Mouse (Mus musculus): ENCODE measurements around the gene Kdm6a. TPM values are rescaled to one million over a fixed set of nuclear protein-coding genes. Genes with fewer than 3 reads are reported as not detected.

Kdm6a gene
- polyA plus RNA-seq, 1 experiment from 2014 or later = 9.4 TPM

DNA sequence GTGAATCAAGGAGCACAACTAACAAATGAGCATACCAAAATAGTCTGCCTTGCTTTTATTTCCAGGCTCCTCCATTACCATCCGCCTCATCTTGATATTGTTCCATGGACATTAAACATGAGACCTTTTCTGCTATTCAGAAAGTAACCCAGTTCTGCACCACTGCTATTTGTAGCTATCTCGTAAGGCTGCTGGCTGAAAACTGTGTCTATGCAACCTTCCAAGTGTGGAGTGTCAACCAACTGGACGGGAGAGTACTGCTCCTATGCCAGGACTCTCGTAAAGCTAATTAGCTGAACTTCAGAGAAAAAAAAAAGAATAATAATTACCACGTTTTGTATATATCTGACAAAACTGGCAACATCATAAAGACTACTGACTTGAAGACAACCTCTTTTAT is 116.2 kb downstream of the Kdm6a start:
- no peaks in the 10 kb centered on the region for H3K27me3 ChIP-seq (ENCODE audit: insufficient read depth, low read length)
- H3K9me3 ChIP-seq (ENCODE audit: low read length) = no peaks in the 10 kb centered on the region
- no peak overlapping the region for H3K4me3 ChIP-seq (ENCODE audit: low read depth, low read length)
- H3K9ac ChIP-seq (replicated peaks) = no peak overlapping the region
- peaks cover 10% of the 10 kb centered on the region for H3K36me3 ChIP-seq (replicated peaks; ENCODE audit: insufficient read depth, low read length)
- DNase-seq = no peak
- no peak for TF ChIP-seq CTCF (IDR thresholded peaks at IDR 0.05; ENCODE audit: low read depth)
- TF ChIP-seq EP300 (IDR thresholded peaks at IDR 0.05; ENCODE audit: low read depth) = no peak
- H3K27ac ChIP-seq (ENCODE audit: low read depth) = no peak overlapping the region
- H3K4me2 ChIP-seq (ENCODE audit: low read depth, low read length) = no peak overlapping the region
- WGBS (ENCODE audit: insufficient replicate concordance) = 89% methylated on average over 5 of the region's 5 CpGs
- no peak for ATAC-seq
- H3K4me1 ChIP-seq (ENCODE audit: insufficient read depth) = no peaks in the 10 kb centered on the region

DNA sequence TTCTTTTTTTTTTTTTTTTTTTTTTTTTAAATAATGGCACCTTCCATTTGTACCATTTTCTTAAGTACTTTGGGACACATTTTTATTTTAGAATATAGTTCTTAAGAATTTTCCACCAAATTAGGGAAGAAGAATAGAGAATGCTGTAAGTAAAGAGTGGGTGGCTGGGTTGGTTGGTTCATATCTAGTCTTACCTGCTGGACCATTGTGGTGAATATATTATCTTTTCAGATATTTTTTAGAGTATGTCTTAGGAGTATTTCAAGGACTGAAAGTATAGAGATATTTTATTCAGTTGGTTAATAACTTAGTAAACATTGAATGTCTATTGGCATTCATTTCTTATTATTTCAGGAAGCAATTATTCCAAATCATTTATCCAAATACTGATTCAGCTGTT is 117.8 kb downstream of the Kdm6a start:
- no peak overlapping the region for H3K9ac ChIP-seq (replicated peaks)
- DNase-seq (no peak), ATAC-seq (no peak)
- H3K27me3 ChIP-seq (ENCODE audit: insufficient read depth, low read length) = no peaks in the 10 kb centered on the region
- no peak overlapping the region for H3K4me3 ChIP-seq (ENCODE audit: low read depth, low read length)
- no peaks in the 10 kb centered on the region for H3K9me3 ChIP-seq (ENCODE audit: low read length)
- H3K27ac ChIP-seq (ENCODE audit: low read depth) = no peak overlapping the region
- peaks cover 8% of the 10 kb centered on the region for H3K36me3 ChIP-seq (replicated peaks; ENCODE audit: insufficient read depth, low read length)
- H3K4me1 ChIP-seq (ENCODE audit: insufficient read depth) = no peaks in the 10 kb centered on the region
- TF ChIP-seq CTCF (IDR thresholded peaks at IDR 0.05; ENCODE audit: low read depth) (no peak), EP300 (IDR thresholded peaks at IDR 0.05; ENCODE audit: low read depth) (no peak)
- no peak overlapping the region for H3K4me2 ChIP-seq (ENCODE audit: low read depth, low read length)

Other genes starting within 250 kb of the Kdm6a start
- not detected in 2 replicates for gene Dusp21, start 16.7 kb upstream of the Kdm6a start, polyA plus RNA-seq (2015; fragmentation: Nextera tagmentation; extraction: Ambion mirVana)

Data from liver, postnatal 0 days (tissue).